Mouse (Mus musculus): ENCODE data around the gene Kcnc1.

Gene Kcnc1

DNA sequence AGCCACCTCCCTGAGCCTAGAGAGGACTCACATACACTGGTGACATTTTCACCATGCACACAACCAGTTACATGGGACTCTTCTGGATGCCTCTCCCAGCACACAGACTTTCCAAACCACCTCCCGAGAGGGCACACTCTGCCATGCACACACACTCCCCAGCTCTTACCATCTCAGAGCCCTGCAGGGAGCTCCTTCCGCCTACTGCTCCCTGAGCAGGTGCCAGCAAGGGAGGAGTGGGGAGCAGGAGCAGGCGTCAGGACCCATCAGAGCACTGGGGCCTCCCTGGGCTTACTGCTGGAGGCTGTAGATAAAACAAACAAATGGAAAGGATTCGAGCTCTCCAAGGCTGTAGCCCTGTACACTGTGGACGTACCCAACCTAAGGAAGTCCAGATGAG is 25.2 kb downstream of the Kcnc1 start:
- no peak for DNase-seq (ENCODE audit: extremely low read depth, low read depth)

DNA sequence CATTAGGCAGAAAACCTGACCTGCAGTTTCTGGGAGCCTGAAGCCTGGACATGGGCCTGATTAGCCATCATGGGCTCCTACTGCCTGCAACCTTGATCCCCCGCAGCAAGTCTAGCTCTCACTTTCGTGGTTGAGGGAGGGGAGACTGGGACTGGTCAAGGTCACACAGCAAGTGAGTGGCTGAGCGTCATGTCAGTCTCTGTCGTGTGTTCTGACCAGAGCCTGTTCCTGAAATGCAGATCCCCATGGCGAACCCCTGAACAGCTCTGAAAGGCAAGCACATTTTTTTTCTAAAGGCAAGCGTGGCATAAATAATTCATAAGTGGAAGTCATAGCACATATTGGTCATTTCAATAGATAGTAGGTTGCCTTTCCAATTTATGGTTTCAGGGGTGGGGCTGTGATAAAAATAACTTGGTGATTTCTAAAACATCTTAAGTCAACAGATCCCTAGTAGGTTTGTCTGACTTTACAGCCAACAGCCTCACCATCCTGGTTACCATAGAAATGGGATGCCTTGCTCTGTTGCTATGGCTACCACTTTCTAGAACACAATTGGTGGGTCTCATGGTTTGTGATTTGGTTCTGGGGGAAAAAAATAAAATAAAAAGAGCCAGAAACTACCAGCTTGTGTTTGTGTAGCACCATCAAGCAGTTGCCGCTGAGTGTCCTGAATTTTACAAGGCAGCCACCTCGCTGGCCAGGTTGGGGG is 25.9 kb downstream of the Kcnc1 start:
- DNase-seq (ENCODE audit: extremely low read depth, low read depth), result no peak

GRCm38 (mm10) chr7:46422764-46423412 is 26.6 kb downstream of the Kcnc1 start:
- no peak for DNase-seq (ENCODE audit: extremely low read depth, low read depth)

DNA sequence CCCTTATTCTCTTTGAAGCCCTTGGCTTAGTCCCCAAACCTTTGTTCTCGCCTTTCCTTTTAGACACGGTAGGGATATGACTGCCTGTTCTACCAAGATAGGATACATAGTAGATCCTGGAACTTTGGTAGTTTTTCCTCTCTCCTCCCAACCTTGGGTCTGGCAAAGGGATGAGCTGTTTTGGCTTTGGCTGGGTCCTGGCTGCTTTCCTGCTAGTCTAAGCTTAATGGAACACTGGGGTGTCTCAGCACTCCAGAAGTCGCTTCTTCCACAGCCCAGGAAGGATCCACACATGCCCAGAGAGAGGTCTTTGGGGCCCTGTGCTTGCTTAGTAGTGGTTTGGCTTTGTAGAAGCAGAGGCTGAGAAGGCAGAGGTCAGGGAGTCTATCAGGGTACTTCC is 27.7 kb downstream of the Kcnc1 start:
- no peak for DNase-seq (ENCODE audit: extremely low read depth, low read depth)

DNA sequence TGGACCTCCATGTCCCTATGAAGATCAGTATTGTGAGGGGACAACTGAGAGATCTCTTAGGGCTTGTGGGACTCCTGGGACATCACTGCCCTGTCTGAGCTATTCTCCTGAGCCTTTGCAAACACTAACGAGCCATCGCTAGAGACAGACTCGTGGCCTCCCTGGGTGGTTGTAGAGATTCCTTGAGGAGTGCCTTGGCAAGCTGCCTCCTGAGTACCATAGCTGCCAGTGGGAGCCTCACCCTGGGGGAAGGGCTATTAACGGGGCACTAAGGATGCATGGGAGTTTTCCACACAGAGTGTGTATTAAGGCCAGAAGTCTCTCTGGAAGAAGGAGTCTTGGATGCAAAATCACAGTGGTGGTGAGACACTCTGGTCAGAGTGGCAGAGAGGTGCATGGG is 28.7 kb downstream of the Kcnc1 start:
- DNase-seq (ENCODE audit: extremely low read depth, low read depth), result no peak

DNA sequence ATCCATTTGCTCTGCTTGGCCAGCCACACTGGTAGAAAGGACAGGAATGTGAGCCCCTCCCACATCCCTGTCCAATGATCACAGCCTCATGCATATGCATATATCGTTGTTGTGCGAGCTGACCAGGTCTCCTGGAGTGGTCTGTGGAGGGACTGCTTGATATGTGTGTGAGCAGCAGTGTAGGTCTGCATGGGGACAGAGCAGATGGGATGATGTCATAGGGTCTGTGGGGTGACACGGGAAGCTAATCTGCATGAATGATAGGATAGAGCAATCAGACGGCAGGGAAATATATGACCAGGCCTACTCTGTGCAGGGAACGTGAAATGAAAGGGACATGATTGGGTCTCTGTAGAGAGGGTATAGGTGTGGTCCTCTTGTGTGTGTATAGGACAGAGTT is 37.6 kb downstream of the Kcnc1 start:
- no peak for DNase-seq (ENCODE audit: extremely low read depth, low read depth)

- no peak for DNase-seq (ENCODE audit: extremely low read depth, low read depth)
Measured at GRCm38 (mm10) chr7:46435833-46436232, 39.5 kb downstream of the Kcnc1 start.

DNA sequence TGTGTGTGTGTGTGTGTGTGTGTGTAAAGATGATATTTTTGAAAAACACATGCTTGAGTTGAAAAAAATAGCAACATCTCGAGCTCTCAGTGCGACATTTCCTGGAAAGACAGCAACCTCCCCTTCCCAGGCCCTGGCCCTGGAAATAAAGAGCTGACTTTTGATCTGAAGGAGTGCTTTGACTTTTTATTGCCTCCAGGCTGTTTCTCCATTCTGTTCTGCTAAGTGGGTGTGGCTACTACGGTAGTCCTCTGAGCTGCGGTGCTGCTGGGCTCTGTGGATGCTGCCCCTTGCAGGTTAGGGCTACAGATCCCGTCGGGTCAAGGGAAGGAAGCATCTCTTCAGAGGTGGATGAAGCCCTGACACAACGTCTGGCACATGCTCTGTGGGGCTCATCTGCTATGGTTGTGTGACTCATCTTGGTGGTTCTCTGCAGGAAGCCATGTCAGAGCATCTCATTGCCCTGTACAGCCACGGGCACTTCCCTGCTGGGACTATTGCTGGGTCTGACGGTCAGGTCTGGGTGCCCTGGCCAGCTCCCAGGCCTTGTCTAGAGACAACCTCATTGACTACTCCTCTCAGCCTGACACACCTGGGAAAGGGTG is 42.3 kb downstream of the Kcnc1 start:
- DNase-seq (ENCODE audit: extremely low read depth, low read depth), result no peak

DNA sequence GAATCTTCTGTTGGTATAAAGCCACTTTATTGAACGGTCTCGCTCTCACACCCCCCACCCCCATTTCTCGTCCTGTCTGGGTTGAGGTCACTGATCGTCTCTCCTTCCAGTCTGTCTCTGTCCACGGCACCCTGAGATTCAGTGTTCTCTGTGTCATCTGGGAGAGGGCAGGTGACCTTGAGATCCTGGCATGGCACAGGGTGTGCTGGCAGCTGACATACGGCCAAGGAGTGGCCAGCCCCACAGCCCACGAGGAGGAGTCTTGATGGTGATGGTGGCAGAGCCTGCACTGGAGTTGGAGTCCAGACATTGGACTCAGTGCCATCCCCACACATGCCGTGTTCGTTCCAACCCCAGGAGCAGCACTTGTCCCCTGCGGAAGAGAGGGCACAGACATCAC is 46.9 kb downstream of the Kcnc1 start:
- DNase-seq (ENCODE audit: extremely low read depth, low read depth), result no peak

DNA sequence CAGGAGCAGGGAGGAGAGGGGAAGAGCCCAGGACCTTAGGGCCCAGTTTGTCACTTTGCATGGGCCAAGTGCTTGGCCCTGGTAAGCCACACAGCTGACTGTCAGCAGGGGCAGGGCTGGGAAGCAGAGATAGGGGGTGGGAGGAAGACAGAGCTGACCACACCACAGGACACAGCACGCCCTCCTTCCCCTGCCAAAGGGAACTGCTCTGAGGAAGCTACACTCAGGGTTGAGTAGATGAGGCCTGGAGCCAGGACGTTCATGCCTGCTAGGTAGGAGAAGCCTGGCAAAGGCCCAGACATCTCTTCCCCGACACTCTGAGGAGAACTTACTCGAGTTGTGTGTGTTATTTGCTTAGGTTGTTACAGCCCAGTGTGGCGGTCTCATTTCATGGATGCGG is 49.6 kb downstream of the Kcnc1 start:
- peak; percentile 49 for DNase-seq (ENCODE audit: extremely low read depth, low read depth)

DNA sequence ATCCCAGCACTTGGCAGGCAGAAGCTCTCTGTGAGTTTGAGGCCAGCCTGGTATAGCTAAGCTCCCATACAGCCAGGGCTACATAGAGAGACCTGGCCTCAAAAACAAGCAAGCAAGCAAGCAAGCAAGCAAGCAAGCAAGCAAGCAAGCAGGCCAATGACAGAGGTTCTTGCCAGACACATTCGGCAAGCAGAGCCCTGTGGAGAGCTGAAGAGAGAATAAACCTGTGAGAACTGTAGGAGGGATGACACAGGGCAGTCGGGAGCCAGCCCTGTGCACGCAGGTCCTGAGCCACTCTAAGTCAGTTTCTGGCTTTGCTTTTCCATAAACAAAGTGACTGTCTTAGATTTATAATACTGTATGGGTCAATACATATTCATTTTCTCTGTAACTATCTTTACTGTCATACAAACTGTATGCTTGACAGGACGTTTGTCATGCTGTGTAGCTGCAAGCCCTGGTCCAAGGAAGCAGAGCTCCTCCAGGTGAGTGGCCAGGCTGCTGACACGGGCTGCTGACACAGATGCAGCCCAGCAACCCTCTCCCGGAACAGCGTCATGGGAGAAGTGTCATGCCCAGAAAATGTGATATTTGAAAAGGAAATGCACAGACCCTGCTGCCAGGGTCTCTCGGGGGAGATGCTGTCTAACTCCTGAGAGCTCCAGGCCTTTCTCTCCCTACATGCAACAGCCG is 51.3 kb downstream of the Kcnc1 start:
- DNase-seq (ENCODE audit: extremely low read depth, low read depth), result no peak

- no peak for DNase-seq (ENCODE audit: extremely low read depth, low read depth)
Measured at GRCm38 (mm10) chr7:46448922-46449645, 52.8 kb downstream of the Kcnc1 start.

DNA sequence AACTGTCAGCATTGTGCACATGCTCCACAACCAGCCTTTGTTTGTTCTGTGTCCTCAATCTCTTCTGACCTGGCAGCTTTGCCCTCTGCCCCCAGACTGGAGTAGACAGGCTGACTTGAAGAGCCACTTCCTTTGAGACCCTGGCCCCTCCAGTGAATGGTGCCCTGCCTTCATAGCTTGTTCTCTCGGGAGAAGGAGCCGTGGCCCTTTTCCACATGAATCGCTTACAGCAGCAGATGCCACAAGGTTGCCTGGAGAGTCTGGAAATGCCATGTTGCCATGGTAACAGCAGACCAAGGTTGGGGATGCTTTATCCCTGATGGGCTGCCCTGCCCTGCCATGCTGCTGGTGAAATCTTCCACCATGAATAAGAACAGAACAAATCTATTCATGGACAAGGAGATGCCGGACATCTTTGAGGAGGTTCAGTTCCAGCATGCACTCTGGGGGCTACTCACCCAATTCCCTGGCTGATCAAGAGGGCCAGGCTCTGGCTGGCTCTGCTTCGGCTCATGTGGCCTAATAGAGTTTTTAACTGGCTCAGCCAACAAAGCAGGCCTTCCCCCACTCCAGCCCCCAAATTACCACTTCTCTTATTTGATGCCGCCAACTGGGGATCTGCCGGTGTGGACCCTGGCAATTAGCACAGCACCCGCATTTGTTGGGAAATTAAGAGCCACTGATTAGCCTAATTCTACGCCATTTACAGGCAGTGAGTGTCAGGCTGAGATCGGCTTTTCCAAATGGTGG is 57.8 kb downstream of the Kcnc1 start:
- DNase-seq (ENCODE audit: extremely low read depth, low read depth), result no peak

- no peak for DNase-seq (ENCODE audit: extremely low read depth, low read depth)
Measured at GRCm38 (mm10) chr7:46457889-46458288, 61.6 kb downstream of the Kcnc1 start.

GRCm38 (mm10) chr7:46459200-46459599 is 62.9 kb downstream of the Kcnc1 start:
- DNase-seq (ENCODE audit: extremely low read depth, low read depth), result no peak

- DNase-seq (ENCODE audit: extremely low read depth, low read depth), result no peak
Measured at GRCm38 (mm10) chr7:46459605-46460245, 63.4 kb downstream of the Kcnc1 start.

DNA sequence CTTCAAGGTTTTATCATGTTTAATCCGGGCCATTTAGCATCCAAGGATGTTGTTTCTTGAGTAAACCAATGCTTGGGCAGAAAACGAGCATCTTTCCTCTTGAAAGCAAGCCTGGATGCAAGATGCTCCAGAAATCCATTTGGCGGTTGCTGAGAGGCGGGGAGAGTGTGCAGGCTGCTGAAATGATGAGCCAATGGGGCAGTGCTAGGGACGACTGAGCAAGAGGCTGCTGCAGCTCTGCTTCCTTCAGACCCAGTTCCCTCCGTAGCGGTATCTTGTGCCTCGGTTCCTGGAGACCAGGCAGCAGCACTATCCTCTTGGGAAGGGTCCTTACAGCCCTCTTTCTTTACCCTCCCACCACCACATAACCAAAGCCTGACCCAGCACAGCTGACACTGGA is 66.0 kb downstream of the Kcnc1 start:
- DNase-seq (ENCODE audit: extremely low read depth, low read depth), result no peak

DNA sequence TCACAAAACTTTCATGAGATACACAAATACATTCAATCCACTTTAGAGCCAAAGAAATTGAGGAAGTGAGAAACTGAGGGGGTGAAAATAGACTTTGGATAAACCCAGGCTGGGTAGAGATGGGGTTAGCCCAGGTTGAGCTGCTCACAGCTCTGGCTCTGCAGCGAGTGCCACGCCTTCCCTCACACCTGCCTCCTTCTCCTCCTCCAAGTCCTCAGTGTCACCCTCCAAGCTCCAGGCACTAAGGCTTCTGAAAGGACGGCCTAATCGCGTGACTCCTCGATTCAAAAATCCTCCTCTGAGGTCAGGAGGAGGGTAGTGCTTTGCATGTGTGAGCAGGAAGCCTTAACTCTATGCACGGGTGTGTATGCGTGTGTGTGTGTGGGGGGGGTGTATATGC is 66.8 kb downstream of the Kcnc1 start:
- no peak for DNase-seq (ENCODE audit: extremely low read depth, low read depth)

DNA sequence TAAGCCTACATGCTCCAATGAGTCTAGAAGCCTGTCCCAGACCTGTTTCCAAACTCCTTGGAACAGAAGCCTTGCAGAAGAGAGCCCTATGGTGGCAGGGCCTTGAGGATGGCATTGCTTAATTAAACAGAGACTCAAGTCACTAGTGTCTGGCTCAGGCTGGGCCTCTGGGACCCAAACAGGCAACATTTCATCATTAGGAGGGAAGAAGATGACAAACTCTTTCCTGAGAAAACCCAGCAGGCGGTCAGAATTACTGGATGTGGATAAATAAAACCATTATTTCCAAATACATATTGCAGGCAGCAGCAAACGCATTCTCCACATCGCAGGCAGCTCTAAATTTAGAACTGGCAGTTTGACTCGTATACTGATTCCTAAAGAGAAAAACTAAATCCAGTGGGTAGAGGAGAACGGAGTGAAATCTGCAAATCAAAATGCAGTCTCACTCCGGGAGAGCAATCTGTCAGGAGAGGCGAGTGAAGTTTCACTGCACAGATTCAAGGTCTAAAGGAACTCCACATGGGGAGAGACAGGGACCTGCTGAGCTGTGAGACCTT is 70.2 kb downstream of the Kcnc1 start:
- DNase-seq (ENCODE audit: extremely low read depth, low read depth), result no peak

- DNase-seq (ENCODE audit: extremely low read depth, low read depth), result no peak
Measured at GRCm38 (mm10) chr7:46469542-46469941, 73.2 kb downstream of the Kcnc1 start.

Data from MEL-GATA-1-ER (cell line).